Mouse (Mus musculus): ENCODE data around the gene Rgs7bp.

- TF ChIP-seq CEBPB (IDR thresholded peaks at IDR 0.05; ENCODE audit: insufficient read depth, poor library complexity, severe bottlenecking) (no peak), POLR2A (IDR thresholded peaks at IDR 0.05; ENCODE audit: insufficient read length, low read depth) (no peak), MYOD1 (IDR thresholded peaks at IDR 0.05; ENCODE audit: control insufficient read depth in 1 of 3, insufficient read length in 2 of 3, low read depth in 2 of 3) (no peak), USF1 (IDR thresholded peaks at IDR 0.05; ENCODE audit: low read depth) (no peak), MAX (IDR thresholded peaks at IDR 0.05; ENCODE audit: low read depth) (no peak), E2F4 (IDR thresholded peaks at IDR 0.05; ENCODE audit: insufficient read depth) (no peak), TCF12 (IDR thresholded peaks at IDR 0.05; ENCODE audit: insufficient read depth, poor library complexity, severe bottlenecking) (no peak), MYOG (IDR thresholded peaks at IDR 0.05; ENCODE audit: control insufficient read depth in 1 of 3, insufficient read depth in 1 of 3, insufficient read length in 2 of 3, low read depth in 2 of 3) (no peak), SRF (IDR thresholded peaks at IDR 0.05; ENCODE audit: control insufficient read depth, insufficient read length, low read depth) (no peak), POLR2AphosphoS2 (IDR thresholded peaks at IDR 0.05; ENCODE audit: insufficient read length, low read depth) (no peak)
These were observed 644 bp upstream of the Rgs7bp start for GRCm38 (mm10) chr13:105055374-105055773.
